Mouse (Mus musculus): Measurements from ENCODE around the gene AU040320. TPM values are rescaled to one million over a fixed set of nuclear protein-coding genes. Genes with fewer than 3 reads are reported as not detected.

The AU040320 gene
- polyA plus RNA-seq, 1 experiment from 2014 or later, result 28.1 TPM

DNA sequence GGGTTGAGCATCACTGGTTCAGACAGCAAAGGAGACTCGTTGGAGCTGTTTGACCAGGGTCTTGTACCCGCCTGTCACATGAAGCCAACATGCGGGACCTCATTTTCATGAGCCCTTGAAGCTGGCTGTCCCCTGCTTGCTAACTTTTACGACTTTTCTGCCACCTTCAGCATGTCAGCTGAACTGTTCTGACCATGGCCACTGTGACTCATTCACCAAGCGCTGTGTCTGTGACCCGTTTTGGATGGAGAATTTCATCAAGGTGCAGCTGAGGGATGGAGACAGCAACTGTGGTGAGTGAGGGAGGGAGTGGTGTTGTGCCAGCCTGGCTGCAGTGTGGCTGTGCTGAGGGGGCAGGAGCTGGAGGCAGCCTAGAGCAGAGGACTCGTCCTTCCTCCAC, 93.6 kb downstream of the AU040320 start:
- no peaks in the 10 kb centered on the region for H3K9me3 ChIP-seq (ENCODE audit: control insufficient read depth, low read length)
- H3K4me1 ChIP-seq (replicated peaks; ENCODE audit: control insufficient read depth, insufficient read depth, low read length), result no peaks in the 10 kb centered on the region
- no peak overlapping the region for H3K4me3 ChIP-seq (ENCODE audit: low read depth, low read length)
- ATAC-seq (ENCODE audit: low FRiP score), result no peak
- 68% methylated on average over 7 of the region's 7 CpGs for WGBS
- no peak overlapping the region for H3K4me2 ChIP-seq (replicated peaks; ENCODE audit: low read depth, low read length)
- 0 out of 2 replicates have a peak, but pooled peaks cover 3% of the 10 kb centered on the region for H3K36me3 ChIP-seq (ENCODE audit: control insufficient read depth, insufficient read depth, low read length)
- H3K27ac ChIP-seq (ENCODE audit: low read depth, low read length), result no peak overlapping the region
- DNase-seq (ENCODE audit: low spot score), result no peak
- no peak overlapping the region for H3K9ac ChIP-seq (ENCODE audit: low read depth, low read length)
- no peaks in the 10 kb centered on the region for H3K27me3 ChIP-seq (ENCODE audit: control insufficient read depth, insufficient read depth, low read length)

DNA sequence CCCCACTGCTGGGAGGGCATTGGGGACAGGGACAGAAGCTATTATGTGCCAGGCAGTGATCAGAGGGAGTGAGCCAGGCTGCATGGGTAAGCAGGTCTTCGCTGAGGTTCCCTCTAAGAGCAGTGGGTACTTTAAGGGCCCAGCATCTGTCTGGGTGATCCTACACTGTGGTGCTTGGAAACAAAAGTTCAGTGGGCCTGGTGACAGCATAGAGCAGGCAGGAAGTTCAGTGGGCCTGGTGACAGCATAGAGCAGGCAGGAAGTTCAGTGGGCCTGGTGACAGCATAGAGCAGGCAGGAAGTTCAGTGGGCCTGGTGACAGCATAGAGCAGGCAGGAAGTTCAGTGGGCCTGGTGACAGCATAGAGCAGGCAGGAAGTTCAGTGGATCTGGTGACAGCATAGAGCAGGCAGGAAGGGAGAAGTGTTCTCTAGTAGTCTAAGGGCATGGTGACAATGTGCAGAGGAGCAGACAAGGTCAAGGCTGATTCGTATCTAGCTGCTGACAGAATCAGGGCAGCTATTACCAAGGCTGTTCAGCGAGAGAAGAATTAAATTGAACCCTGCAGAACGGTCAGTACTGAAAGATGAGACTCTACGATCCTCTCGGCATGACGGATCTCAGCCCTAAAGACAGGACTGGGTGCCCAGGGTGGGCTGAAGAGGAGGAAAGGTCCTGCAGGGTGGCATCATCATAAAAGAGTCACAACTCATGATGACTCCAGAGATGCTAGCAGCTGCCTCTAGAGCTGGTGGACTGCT, 96.9 kb downstream of the AU040320 start:
- H3K4me3 ChIP-seq (ENCODE audit: low read depth, low read length), result no peak overlapping the region
- 85% methylated on average over 7 of the region's 7 CpGs for WGBS
- ATAC-seq (ENCODE audit: low FRiP score) (no peak), DNase-seq (ENCODE audit: low spot score) (no peak)
- H3K9ac ChIP-seq (ENCODE audit: low read depth, low read length), result no peak overlapping the region
- H3K4me1 ChIP-seq (replicated peaks; ENCODE audit: control insufficient read depth, insufficient read depth, low read length), result no peaks in the 10 kb centered on the region
- H3K4me2 ChIP-seq (replicated peaks; ENCODE audit: low read depth, low read length), result no peak overlapping the region
- no peaks in the 10 kb centered on the region for H3K36me3 ChIP-seq (ENCODE audit: control insufficient read depth, insufficient read depth, low read length)
- no peak overlapping the region for H3K27ac ChIP-seq (ENCODE audit: low read depth, low read length)
- no peaks in the 10 kb centered on the region for H3K9me3 ChIP-seq (ENCODE audit: control insufficient read depth, low read length)
- H3K27me3 ChIP-seq (ENCODE audit: control insufficient read depth, insufficient read depth, low read length), result no peaks in the 10 kb centered on the region

DNA sequence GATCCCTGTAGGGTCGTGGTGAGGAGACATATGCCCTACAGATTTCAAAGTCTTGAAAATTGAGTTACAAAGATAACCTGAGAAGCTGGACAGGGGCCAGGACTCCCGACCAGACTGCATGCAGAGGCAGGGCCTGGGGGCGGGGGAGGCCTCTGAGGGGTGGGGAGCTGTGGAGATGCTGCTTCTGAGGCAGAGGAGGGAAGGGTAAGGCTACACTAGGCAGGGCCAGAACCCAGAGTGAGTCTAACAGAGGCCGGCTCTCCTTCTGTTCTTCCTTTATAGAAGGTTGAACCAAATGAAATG, 97.4 kb downstream of the AU040320 start:
- WGBS, result 63% methylated on average over 4 of the region's 4 CpGs
- DNase-seq (ENCODE audit: low spot score) (no peak), ATAC-seq (ENCODE audit: low FRiP score) (no peak)
- no peak overlapping the region for H3K4me2 ChIP-seq (replicated peaks; ENCODE audit: low read depth, low read length)
- H3K36me3 ChIP-seq (ENCODE audit: control insufficient read depth, insufficient read depth, low read length), result no peaks in the 10 kb centered on the region
- no peaks in the 10 kb centered on the region for H3K4me1 ChIP-seq (replicated peaks; ENCODE audit: control insufficient read depth, insufficient read depth, low read length)
- no peak overlapping the region for H3K4me3 ChIP-seq (ENCODE audit: low read depth, low read length)
- H3K9ac ChIP-seq (ENCODE audit: low read depth, low read length), result no peak overlapping the region
- no peak overlapping the region for H3K27ac ChIP-seq (ENCODE audit: low read depth, low read length)
- no peaks in the 10 kb centered on the region for H3K9me3 ChIP-seq (ENCODE audit: control insufficient read depth, low read length)
- H3K27me3 ChIP-seq (ENCODE audit: control insufficient read depth, insufficient read depth, low read length), result no peaks in the 10 kb centered on the region

DNA sequence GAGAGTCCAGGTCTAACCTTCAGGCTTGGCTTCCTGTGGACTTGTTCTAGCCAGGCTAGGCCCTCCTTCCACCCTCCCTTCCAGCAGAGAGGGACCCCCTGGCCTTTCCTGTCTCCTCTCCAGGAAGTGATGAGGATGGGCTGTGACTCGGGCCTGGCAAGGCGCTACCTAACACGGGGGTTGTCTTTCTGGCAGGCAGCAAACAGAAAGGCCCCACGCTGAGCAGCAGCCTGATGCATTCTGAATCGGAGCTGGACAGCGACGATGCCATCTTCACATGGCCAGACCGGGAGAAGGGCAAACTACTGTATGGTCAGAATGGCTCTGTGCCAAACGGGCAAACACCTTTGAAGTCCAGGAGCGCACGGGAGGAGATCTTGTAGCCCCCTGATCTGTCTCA, 99.6 kb downstream of the AU040320 start:
- H3K27ac ChIP-seq (ENCODE audit: low read depth, low read length), result no peak overlapping the region
- no peak overlapping the region for H3K4me2 ChIP-seq (replicated peaks; ENCODE audit: low read depth, low read length)
- H3K27me3 ChIP-seq (ENCODE audit: control insufficient read depth, insufficient read depth, low read length), result no peaks in the 10 kb centered on the region
- WGBS, result 70% methylated on average over 11 of the region's 11 CpGs
- no peak overlapping the region for H3K4me3 ChIP-seq (ENCODE audit: low read depth, low read length)
- no peak overlapping the region for H3K9ac ChIP-seq (ENCODE audit: low read depth, low read length)
- no peaks in the 10 kb centered on the region for H3K4me1 ChIP-seq (replicated peaks; ENCODE audit: control insufficient read depth, insufficient read depth, low read length)
- no peaks in the 10 kb centered on the region for H3K36me3 ChIP-seq (ENCODE audit: control insufficient read depth, insufficient read depth, low read length)
- DNase-seq (ENCODE audit: low spot score) (no peak), ATAC-seq (ENCODE audit: low FRiP score) (no peak)
- H3K9me3 ChIP-seq (ENCODE audit: control insufficient read depth, low read length), result no peaks in the 10 kb centered on the region

DNA sequence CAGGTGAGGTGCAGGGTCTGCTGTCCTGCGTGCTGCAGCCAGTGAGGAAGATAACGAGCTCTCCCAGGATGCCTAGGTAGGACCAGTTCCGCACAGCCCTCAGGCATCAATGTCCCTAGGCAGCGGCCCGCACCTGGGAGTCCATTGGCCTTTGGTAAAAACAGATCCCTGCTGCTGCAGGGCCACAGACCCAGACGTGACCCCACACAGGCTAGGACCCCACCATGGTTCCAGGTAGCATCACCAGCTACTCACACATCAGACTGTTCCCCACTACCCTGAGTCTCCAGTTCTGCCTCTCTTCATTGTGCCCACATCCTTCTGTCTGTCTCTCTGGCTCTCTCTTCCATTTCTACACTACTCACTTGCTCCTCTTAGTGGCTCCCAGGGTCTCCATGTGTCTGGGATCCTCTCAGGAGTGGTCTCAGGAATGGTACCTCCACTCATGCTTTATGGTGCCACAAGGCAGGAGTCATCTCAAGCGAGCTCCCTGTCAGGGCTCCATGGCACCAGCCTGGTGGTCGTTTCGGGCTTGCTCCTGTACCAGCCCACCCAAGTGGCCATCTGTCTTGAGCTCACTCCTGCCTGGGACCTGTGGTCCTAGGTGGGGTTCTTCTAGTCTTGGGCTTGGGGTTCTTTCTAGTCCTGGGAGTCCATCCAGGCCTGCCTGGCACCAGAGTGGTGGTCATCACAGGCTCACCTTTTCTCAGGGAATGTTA, 107.1 kb downstream of the AU040320 start:
- Histone ChIP-seq H3K36me3 (ENCODE audit: control insufficient read depth, insufficient read depth, low read length) (0 out of 2 replicates have a peak, but pooled peaks cover 3% of the 10 kb centered on the region), H3K4me2 (replicated peaks; ENCODE audit: low read depth, low read length) (no peak overlapping the region), H3K9ac (ENCODE audit: low read depth, low read length) (no peak overlapping the region), H3K4me1 (replicated peaks; ENCODE audit: control insufficient read depth, insufficient read depth, low read length) (no peaks in the 10 kb centered on the region), H3K27ac (ENCODE audit: low read depth, low read length) (no peak overlapping the region), H3K9me3 (ENCODE audit: control insufficient read depth, low read length) (no peaks in the 10 kb centered on the region), H3K4me3 (ENCODE audit: low read depth, low read length) (no peak overlapping the region), H3K27me3 (ENCODE audit: control insufficient read depth, insufficient read depth, low read length) (no peaks in the 10 kb centered on the region)
- WGBS, result 95% methylated on average over 9 of the region's 9 CpGs
- no peak for ATAC-seq (ENCODE audit: low FRiP score)
- DNase-seq (ENCODE audit: low spot score), result no peak

DNA sequence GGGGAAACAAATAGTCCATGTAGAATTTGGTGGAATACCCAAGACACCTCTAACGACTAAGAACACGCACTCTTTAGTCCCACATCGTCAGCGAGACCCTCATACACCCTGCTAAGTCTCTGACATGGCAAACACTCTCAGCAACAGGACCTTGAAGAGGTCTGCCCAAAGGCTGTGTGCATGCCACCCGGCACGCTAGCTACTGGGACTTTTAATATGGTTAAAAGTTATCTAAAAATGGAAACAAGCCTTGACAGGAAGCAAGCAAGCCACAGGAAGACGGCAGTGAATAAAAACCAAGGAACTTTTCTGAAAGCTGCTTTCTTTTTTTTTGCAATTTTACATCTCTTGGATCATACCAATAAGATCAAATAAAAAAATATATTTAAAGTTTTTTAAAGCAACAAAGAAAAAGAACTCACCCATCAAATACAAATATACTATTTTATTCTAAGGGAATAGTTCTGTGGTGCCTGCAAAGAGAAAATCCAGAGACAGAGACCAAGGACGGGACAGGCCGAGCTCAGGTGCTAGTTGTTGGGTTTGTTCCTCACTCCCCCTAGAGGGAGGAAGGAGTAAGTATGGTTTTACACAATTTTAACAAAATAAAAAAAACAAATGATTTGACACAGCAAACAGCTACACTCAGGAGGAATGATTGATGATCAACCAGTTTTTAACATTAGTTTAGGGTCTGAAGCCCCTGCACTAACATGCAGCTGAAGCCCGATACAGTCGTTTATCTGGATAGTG, 108.3 kb downstream of the AU040320 start:
- H3K27me3 ChIP-seq (ENCODE audit: control insufficient read depth, insufficient read depth, low read length), result no peaks in the 10 kb centered on the region
- WGBS, result 89% methylated on average over 11 of the region's 11 CpGs
- H3K4me3 ChIP-seq (ENCODE audit: low read depth, low read length), result no peak overlapping the region
- H3K9ac ChIP-seq (ENCODE audit: low read depth, low read length), result no peak overlapping the region
- ATAC-seq (ENCODE audit: low FRiP score) (no peak), DNase-seq (ENCODE audit: low spot score) (no peak)
- no peaks in the 10 kb centered on the region for H3K4me1 ChIP-seq (replicated peaks; ENCODE audit: control insufficient read depth, insufficient read depth, low read length)
- no peak overlapping the region for H3K27ac ChIP-seq (ENCODE audit: low read depth, low read length)
- H3K4me2 ChIP-seq (replicated peaks; ENCODE audit: low read depth, low read length), result no peak overlapping the region
- H3K9me3 ChIP-seq (ENCODE audit: control insufficient read depth, low read length), result no peaks in the 10 kb centered on the region
- H3K36me3 ChIP-seq (ENCODE audit: control insufficient read depth, insufficient read depth, low read length), result 0 out of 2 replicates have a peak, but pooled peaks cover 3% of the 10 kb centered on the region

DNA sequence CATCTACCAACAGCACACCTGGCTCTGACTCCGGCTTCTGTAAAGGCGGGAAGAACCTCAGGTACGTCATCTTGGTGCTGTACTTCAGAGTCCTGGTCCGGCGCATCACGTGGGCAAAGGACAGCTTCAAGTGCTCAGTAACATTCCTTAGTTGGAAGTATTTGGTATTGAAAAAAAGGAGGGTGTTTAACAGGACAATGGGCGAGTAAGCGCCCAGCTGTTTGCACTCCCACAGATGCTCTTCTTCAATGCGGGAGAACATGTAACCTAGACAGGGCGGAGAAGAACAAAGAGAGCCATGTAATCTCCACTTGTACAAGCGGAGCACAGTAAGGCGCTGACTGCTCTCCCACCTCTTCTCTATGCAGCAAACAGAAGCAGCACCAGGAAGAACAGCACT, 115.4 kb downstream of the AU040320 start:
- no peak overlapping the region for H3K27ac ChIP-seq (ENCODE audit: low read depth, low read length)
- ATAC-seq (ENCODE audit: low FRiP score) (no peak), DNase-seq (ENCODE audit: low spot score) (no peak)
- H3K36me3 ChIP-seq (ENCODE audit: control insufficient read depth, insufficient read depth, low read length), result no peaks in the 10 kb centered on the region
- H3K9me3 ChIP-seq (ENCODE audit: control insufficient read depth, low read length), result no peaks in the 10 kb centered on the region
- 92% methylated on average over 12 of the region's 12 CpGs for WGBS
- no peak overlapping the region for H3K4me2 ChIP-seq (replicated peaks; ENCODE audit: low read depth, low read length)
- H3K4me1 ChIP-seq (replicated peaks; ENCODE audit: control insufficient read depth, insufficient read depth, low read length), result no peaks in the 10 kb centered on the region
- no peak overlapping the region for H3K9ac ChIP-seq (ENCODE audit: low read depth, low read length)
- H3K4me3 ChIP-seq (ENCODE audit: low read depth, low read length), result no peak overlapping the region
- no peaks in the 10 kb centered on the region for H3K27me3 ChIP-seq (ENCODE audit: control insufficient read depth, insufficient read depth, low read length)

DNA sequence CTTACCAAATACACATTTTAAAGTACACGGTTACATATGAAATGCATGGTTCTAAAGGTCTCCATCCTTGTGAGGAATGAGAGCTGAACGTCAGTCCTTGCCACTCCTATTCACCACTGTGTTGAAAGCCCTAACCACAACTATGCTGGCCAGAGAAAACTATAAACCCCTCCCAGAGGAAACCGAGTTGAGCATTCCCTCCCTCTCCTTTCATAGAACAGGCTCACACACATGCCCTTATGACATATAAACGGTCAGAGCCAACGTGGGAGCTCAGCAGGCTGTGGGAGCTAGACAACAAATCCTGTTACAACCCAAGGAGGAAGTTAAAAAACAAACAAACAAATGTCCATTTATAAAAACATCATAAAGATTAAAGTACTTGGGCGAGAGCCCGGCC, 119.4 kb downstream of the AU040320 start:
- H3K4me3 ChIP-seq (ENCODE audit: low read depth, low read length), result no peak overlapping the region
- no peaks in the 10 kb centered on the region for H3K4me1 ChIP-seq (replicated peaks; ENCODE audit: control insufficient read depth, insufficient read depth, low read length)
- no peaks in the 10 kb centered on the region for H3K36me3 ChIP-seq (ENCODE audit: control insufficient read depth, insufficient read depth, low read length)
- no peak overlapping the region for H3K4me2 ChIP-seq (replicated peaks; ENCODE audit: low read depth, low read length)
- 87% methylated on average over 7 of the region's 7 CpGs for WGBS
- no peaks in the 10 kb centered on the region for H3K9me3 ChIP-seq (ENCODE audit: control insufficient read depth, low read length)
- no peak overlapping the region for H3K9ac ChIP-seq (ENCODE audit: low read depth, low read length)
- DNase-seq (ENCODE audit: low spot score), result no peak
- no peak for ATAC-seq (ENCODE audit: low FRiP score)
- no peaks in the 10 kb centered on the region for H3K27me3 ChIP-seq (ENCODE audit: control insufficient read depth, insufficient read depth, low read length)
- no peak overlapping the region for H3K27ac ChIP-seq (ENCODE audit: low read depth, low read length)

Measured in hindbrain, embryonic 11.5 days (tissue).